Mouse (Mus musculus) cerebellum, adult 2 months (tissue): ENCODE data around the gene Adgrg6.

ENCODE experiments used
- CTCF ChIP-seq: fragments of 200-500 bp; IDR thresholded peaks from 2 replicates; pipeline ENCODE4 v1.5.1; 2011; ENCODE audit warnings: low read depth, mild to moderate bottlenecking, control low read depth, low read length, moderate library complexity, borderline replicate concordance; ENCODE audit not compliant: insufficient read depth
- POLR2A ChIP-seq: fragments of 200-500 bp; IDR thresholded peaks from 2 replicates; pipeline ENCODE4 v1.6.1; 2011; ENCODE audit warnings: low read length, control low read depth, borderline replicate concordance; ENCODE audit not compliant: insufficient read depth

DNA sequence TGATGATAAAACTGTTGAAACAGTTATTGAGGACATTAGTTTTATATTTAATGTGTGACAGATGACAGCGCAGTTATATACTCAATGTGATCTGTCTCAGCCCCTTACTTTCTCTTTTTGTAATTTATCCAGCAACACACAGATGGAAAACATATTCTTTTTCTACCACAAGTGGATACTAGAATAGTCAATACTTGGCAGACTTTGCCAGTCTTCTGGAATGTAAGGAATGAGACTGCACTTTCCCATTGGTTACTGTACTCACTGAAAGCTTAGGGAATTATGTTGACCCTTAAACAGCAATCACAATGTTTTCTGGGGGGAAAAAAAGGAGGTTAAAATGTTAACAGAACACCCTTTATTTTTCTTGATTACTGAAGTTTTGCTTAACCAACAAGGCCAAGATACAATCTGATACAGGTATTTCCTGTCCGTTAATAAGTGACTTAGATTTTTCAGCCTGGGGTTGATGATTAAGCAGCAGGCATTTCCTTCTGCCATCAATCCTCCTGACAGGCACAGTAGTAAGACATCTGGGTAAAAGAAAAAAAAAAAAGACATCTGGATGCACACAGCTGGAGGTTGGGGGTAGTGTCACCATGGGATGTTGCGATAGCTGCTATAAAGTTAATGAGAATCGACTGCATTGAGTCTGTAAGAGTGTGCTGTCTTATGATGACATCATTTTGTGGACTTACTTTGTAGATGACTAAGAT lies 81.5 kb downstream of the Adgrg6 start:
- TF ChIP-seq CTCF (no peak), POLR2A (no peak)
